Mouse (Mus musculus): ENCODE results near the gene Vmn2r3. TPM values are rescaled to one million over a fixed set of nuclear protein-coding genes. Genes with fewer than 3 reads are reported as not detected.
"Not testable (repeated sequence)": the region's sequence is repeated elsewhere in the genome, so short reads cannot be mapped to it uniquely, and the experiment has no call there.

Vmn2r3 gene
- polyA plus RNA-seq (2014; fragmentation: Nextera tagmentation; extraction: Ambion mirVana): not detected in 2 replicates

- Histone ChIP-seq H3K9ac (ENCODE audit: low read length) (no peak within 1 kb of the TSS), H3K4me3 (ENCODE audit: low read depth, low read length) (no peak within 1 kb of the TSS), H3K27me3 (ENCODE audit: control insufficient read depth, insufficient read depth, low read length) (no peaks in the 10 kb centered on the region), H3K27ac (ENCODE audit: low read depth, low read length) (no peak within 1 kb of the TSS), H3K4me2 (ENCODE audit: low read depth) (no peak within 1 kb of the TSS), H3K9me3 (ENCODE audit: control insufficient read depth, low read length) (no peaks in the 10 kb centered on the region), H3K4me1 (ENCODE audit: control insufficient read depth, insufficient read depth, low read length) (no peaks in the 10 kb centered on the region), H3K36me3 (ENCODE audit: control insufficient read depth, insufficient read depth, low read length) (no peaks in the 10 kb centered on the region)
- ATAC-seq (ENCODE audit: insufficient read depth, low FRiP score, low TSS enrichment): no peak
- no peak for DNase-seq (ENCODE audit: low spot score)
- WGBS: 76% methylated on average over 1 of the region's 1 CpGs
Measured at GRCm38 (mm10) chr3:64289609-64290008, at the start of gene Vmn2r3. Gene Vmn2r3, minus strand, starts transcription at chr3:64289709.

- no peaks in the 10 kb centered on the region for H3K4me1 ChIP-seq (ENCODE audit: control insufficient read depth, insufficient read depth, low read length)
- WGBS: 67% methylated on average over 1 of the region's 1 CpGs
- no peak overlapping the region for H3K4me2 ChIP-seq (ENCODE audit: low read depth)
- ATAC-seq (ENCODE audit: insufficient read depth, low FRiP score, low TSS enrichment) (no peak), DNase-seq (ENCODE audit: low spot score) (no peak)
- H3K27ac ChIP-seq (ENCODE audit: low read depth, low read length): no peak overlapping the region
- no peaks in the 10 kb centered on the region for H3K9me3 ChIP-seq (ENCODE audit: control insufficient read depth, low read length)
- H3K27me3 ChIP-seq (ENCODE audit: control insufficient read depth, insufficient read depth, low read length): no peaks in the 10 kb centered on the region
- H3K9ac ChIP-seq (ENCODE audit: low read length): no peak overlapping the region
- H3K36me3 ChIP-seq (ENCODE audit: control insufficient read depth, insufficient read depth, low read length): no peaks in the 10 kb centered on the region
- no peak overlapping the region for H3K4me3 ChIP-seq (ENCODE audit: low read depth, low read length)
Measured at GRCm38 (mm10) chr3:64332548-64332947, 43.0 kb upstream of the Vmn2r3 start.

GRCm38 (mm10) chr3:64321824-64322223 is 32.3 kb upstream of the Vmn2r3 start:
- 73% methylated on average over 2 of the region's 2 CpGs for WGBS
- Histone ChIP-seq H3K4me1 (ENCODE audit: control insufficient read depth, insufficient read depth, low read length) (no peaks in the 10 kb centered on the region), H3K4me2 (ENCODE audit: low read depth) (no peak overlapping the region), H3K27ac (ENCODE audit: low read depth, low read length) (no peak overlapping the region), H3K9me3 (ENCODE audit: control insufficient read depth, low read length) (no peaks in the 10 kb centered on the region), H3K27me3 (ENCODE audit: control insufficient read depth, insufficient read depth, low read length) (no peaks in the 10 kb centered on the region), H3K36me3 (ENCODE audit: control insufficient read depth, insufficient read depth, low read length) (no peaks in the 10 kb centered on the region), H3K9ac (ENCODE audit: low read length) (no peak overlapping the region), H3K4me3 (ENCODE audit: low read depth, low read length) (no peak overlapping the region)
- ATAC-seq (ENCODE audit: insufficient read depth, low FRiP score, low TSS enrichment) (no peak), DNase-seq (ENCODE audit: low spot score) (no peak)

- DNase-seq (ENCODE audit: low spot score): no peak
- Histone ChIP-seq H3K9me3 (ENCODE audit: control insufficient read depth, low read length) (no peaks in the 10 kb centered on the region), H3K9ac (ENCODE audit: low read length) (no peak overlapping the region), H3K4me2 (ENCODE audit: low read depth) (no peak overlapping the region), H3K4me1 (ENCODE audit: control insufficient read depth, insufficient read depth, low read length) (no peaks in the 10 kb centered on the region), H3K27me3 (ENCODE audit: control insufficient read depth, insufficient read depth, low read length) (no peaks in the 10 kb centered on the region), H3K27ac (ENCODE audit: low read depth, low read length) (no peak overlapping the region), H3K36me3 (ENCODE audit: control insufficient read depth, insufficient read depth, low read length) (no peaks in the 10 kb centered on the region), H3K4me3 (ENCODE audit: low read depth, low read length) (no peak overlapping the region)
- ATAC-seq (ENCODE audit: insufficient read depth, low FRiP score, low TSS enrichment): no peak
Measured at GRCm38 (mm10) chr3:64306799-64307198, 17.3 kb upstream of the Vmn2r3 start.

DNA sequence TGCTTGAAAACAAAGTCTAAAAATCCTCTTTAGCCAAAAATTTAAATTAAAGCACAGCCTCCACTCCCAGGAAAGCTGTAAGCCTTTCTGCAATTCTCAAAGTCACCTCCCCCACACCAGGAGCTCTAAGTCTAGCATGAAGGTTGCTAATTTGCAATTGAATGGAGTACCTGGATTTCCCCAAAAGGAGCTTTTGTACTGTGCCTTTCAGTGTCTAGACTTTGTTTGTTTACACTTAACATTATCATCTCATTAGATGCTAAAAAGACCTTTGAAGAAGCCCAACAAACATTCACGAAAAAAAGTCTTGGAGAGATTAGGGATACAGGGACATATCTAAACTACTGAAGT is 23.8 kb downstream of the Vmn2r3 start:
- H3K9ac ChIP-seq (ENCODE audit: low read length): no peak overlapping the region
- no peak overlapping the region for H3K4me2 ChIP-seq (ENCODE audit: low read depth)
- ATAC-seq (ENCODE audit: insufficient read depth, low FRiP score, low TSS enrichment) (no peak), DNase-seq (ENCODE audit: low spot score) (no peak)
- H3K36me3 ChIP-seq (ENCODE audit: control insufficient read depth, insufficient read depth, low read length): no peaks in the 10 kb centered on the region
- H3K4me3 ChIP-seq (ENCODE audit: low read depth, low read length): no peak overlapping the region
- H3K27ac ChIP-seq (ENCODE audit: low read depth, low read length): no peak overlapping the region
- no peaks in the 10 kb centered on the region for H3K27me3 ChIP-seq (ENCODE audit: control insufficient read depth, insufficient read depth, low read length)
- no peaks in the 10 kb centered on the region for H3K4me1 ChIP-seq (ENCODE audit: control insufficient read depth, insufficient read depth, low read length)
- no peaks in the 10 kb centered on the region for H3K9me3 ChIP-seq (ENCODE audit: control insufficient read depth, low read length)
- WGBS: 9% methylated on average over 1 of the region's 1 CpGs

DNA sequence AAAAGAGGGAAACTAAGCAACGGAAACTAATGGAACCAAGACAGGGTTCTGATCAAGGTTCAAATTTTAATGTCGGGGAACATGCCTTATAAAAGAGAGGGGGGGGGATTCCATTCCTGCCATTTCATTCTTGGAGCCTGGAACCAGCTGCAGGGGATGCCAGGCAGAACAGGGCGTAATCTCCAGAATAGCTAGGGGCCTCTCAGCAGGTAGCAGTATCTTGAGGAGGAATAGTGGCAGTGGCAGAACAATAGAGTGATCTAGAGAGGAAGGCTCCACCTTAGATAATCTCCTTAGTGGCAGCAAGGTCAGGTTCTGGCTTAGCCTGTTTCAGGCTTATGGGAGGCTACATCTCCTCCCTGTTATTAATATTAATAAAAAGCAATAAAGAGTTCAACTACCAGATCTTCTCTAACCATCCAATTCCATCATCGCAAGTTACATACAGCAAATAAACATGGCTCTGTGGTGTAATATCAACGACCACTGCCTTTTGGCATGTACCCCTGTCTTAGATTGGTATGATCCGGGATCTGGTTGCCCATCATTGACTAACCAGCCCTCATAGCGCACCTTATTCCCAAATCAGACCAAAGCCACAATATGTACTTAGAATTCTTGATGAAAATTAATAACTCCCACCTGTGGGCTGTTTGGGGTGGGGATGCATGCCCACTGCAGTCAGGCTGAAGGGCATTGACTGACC is 24.3 kb downstream of the Vmn2r3 start:
- not testable (repeated sequence) for H3K4me2 ChIP-seq (ENCODE audit: low read depth); H3K4me3 ChIP-seq (ENCODE audit: low read depth, low read length); ATAC-seq (ENCODE audit: insufficient read depth, low FRiP score, low TSS enrichment); H3K9ac ChIP-seq (ENCODE audit: low read length); H3K9me3 ChIP-seq (ENCODE audit: control insufficient read depth, low read length); H3K4me1 ChIP-seq (ENCODE audit: control insufficient read depth, insufficient read depth, low read length); DNase-seq (ENCODE audit: low spot score); H3K27me3 ChIP-seq (ENCODE audit: control insufficient read depth, insufficient read depth, low read length); H3K27ac ChIP-seq (ENCODE audit: low read depth, low read length); H3K36me3 ChIP-seq (ENCODE audit: control insufficient read depth, insufficient read depth, low read length)
- 35% methylated on average over 7 of the region's 7 CpGs for WGBS

DNA sequence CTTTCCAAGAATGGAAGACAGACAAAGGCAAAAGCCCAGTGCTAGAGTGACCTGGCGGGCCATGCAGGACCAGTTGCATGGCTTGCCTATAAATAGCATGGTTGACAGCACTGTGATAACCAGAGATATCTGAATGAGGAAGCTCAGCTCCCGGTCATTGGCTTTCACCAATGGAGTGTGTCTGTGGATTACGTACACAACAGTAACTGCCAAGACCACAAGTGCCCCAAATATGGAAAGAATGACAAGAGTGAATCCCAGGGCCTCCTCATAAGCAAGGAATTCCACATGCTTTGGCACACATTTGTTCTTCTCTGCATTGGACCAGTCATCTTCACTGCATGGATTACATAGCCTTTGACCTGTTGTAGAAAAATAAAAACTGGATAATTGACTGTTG is 29.9 kb downstream of the Vmn2r3 start:
- H3K4me3 ChIP-seq (ENCODE audit: low read depth, low read length): no peak overlapping the region
- no peaks in the 10 kb centered on the region for H3K9me3 ChIP-seq (ENCODE audit: control insufficient read depth, low read length)
- no peaks in the 10 kb centered on the region for H3K27me3 ChIP-seq (ENCODE audit: control insufficient read depth, insufficient read depth, low read length)
- ATAC-seq (ENCODE audit: insufficient read depth, low FRiP score, low TSS enrichment) (no peak), DNase-seq (ENCODE audit: low spot score) (no peak)
- H3K4me1 ChIP-seq (ENCODE audit: control insufficient read depth, insufficient read depth, low read length): no peaks in the 10 kb centered on the region
- H3K9ac ChIP-seq (ENCODE audit: low read length): no peak overlapping the region
- no peaks in the 10 kb centered on the region for H3K36me3 ChIP-seq (ENCODE audit: control insufficient read depth, insufficient read depth, low read length)
- H3K4me2 ChIP-seq (ENCODE audit: low read depth): no peak overlapping the region
- H3K27ac ChIP-seq (ENCODE audit: low read depth, low read length): no peak overlapping the region
- WGBS: 90% methylated on average over 3 of the region's 3 CpGs

GRCm38 (mm10) chr3:64251646-64252045 is 37.9 kb downstream of the Vmn2r3 start:
- H3K4me3 ChIP-seq (ENCODE audit: low read depth, low read length): no peak overlapping the region
- H3K27ac ChIP-seq (ENCODE audit: low read depth, low read length): no peak overlapping the region
- no peaks in the 10 kb centered on the region for H3K27me3 ChIP-seq (ENCODE audit: control insufficient read depth, insufficient read depth, low read length)
- no peaks in the 10 kb centered on the region for H3K4me1 ChIP-seq (ENCODE audit: control insufficient read depth, insufficient read depth, low read length)
- no peaks in the 10 kb centered on the region for H3K9me3 ChIP-seq (ENCODE audit: control insufficient read depth, low read length)
- ATAC-seq (ENCODE audit: insufficient read depth, low FRiP score, low TSS enrichment) (no peak), DNase-seq (ENCODE audit: low spot score) (no peak)
- H3K4me2 ChIP-seq (ENCODE audit: low read depth): no peak overlapping the region
- no peak overlapping the region for H3K9ac ChIP-seq (ENCODE audit: low read length)
- 89% methylated on average over 5 of the region's 5 CpGs for WGBS
- no peaks in the 10 kb centered on the region for H3K36me3 ChIP-seq (ENCODE audit: control insufficient read depth, insufficient read depth, low read length)

GRCm38 (mm10) chr3:64250461-64250860 is 39.0 kb downstream of the Vmn2r3 start:
- DNase-seq (ENCODE audit: low spot score); H3K9ac ChIP-seq (ENCODE audit: low read length); H3K27me3 ChIP-seq (ENCODE audit: control insufficient read depth, insufficient read depth, low read length); H3K4me1 ChIP-seq (ENCODE audit: control insufficient read depth, insufficient read depth, low read length); ATAC-seq (ENCODE audit: insufficient read depth, low FRiP score, low TSS enrichment); H3K4me2 ChIP-seq (ENCODE audit: low read depth); H3K4me3 ChIP-seq (ENCODE audit: low read depth, low read length); H3K36me3 ChIP-seq (ENCODE audit: control insufficient read depth, insufficient read depth, low read length); H3K9me3 ChIP-seq (ENCODE audit: control insufficient read depth, low read length); H3K27ac ChIP-seq (ENCODE audit: low read depth, low read length): not testable (repeated sequence)
- 94% methylated on average over 6 of the region's 6 CpGs for WGBS
